Mouse (Mus musculus): Measurements from ENCODE around the gene Olfr434.
"Not testable (repeated sequence)": the region's sequence is repeated elsewhere in the genome, so short reads cannot be mapped to it uniquely, and the experiment has no call there.

Olfr434 gene

GRCm38 (mm10) chr6:43212873-43213272 is at the start of gene Olfr434:
Gene Olfr434 (plus strand): TSS chr6:43213021.
- DNase-seq: not testable (repeated sequence)

GRCm38 (mm10) chr6:43167246-43167645 is 45.6 kb upstream of the Olfr434 start:
- DNase-seq: peak; percentile 60

GRCm38 (mm10) chr6:43171840-43172239 is 41.0 kb upstream of the Olfr434 start, which contains the start of gene Olfr13:
Gene Olfr13 (plus strand): TSS chr6:43172140.
- no peak for DNase-seq

- DNase-seq: no peak
These were observed 34.7 kb upstream of the Olfr434 start for GRCm38 (mm10) chr6:43178129-43178528.

- no peak for DNase-seq
These were observed 34.0 kb upstream of the Olfr434 start for GRCm38 (mm10) chr6:43178584-43179501.

DNA sequence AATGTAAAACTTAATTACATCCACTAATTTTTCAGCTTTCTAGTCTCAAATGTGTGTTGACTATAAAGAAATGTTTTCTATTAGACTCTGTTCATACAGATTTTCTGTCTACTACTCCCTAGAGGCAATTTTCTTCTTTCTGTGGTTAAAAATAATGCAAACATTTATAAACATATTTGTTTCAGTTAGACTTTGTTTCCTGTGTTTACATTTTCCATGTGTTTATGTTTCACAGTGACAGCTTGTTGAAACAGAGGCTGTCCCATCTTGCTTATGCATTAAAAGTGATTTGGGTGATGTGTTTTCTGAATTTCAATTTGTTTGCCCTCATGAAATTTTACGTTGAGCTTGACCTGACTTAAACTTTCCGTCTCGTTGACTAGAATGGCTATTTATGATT is 21.8 kb upstream of the Olfr434 start:
- no peak for DNase-seq

GRCm38 (mm10) chr6:43196781-43197180 is 16.0 kb upstream of the Olfr434 start, which contains the start of gene Olfr435:
Gene Olfr435 (plus strand): TSS chr6:43197146.
- DNase-seq: no peak

GRCm38 (mm10) chr6:43198094-43198493 is 14.7 kb upstream of the Olfr434 start:
- no peak for DNase-seq

DNA sequence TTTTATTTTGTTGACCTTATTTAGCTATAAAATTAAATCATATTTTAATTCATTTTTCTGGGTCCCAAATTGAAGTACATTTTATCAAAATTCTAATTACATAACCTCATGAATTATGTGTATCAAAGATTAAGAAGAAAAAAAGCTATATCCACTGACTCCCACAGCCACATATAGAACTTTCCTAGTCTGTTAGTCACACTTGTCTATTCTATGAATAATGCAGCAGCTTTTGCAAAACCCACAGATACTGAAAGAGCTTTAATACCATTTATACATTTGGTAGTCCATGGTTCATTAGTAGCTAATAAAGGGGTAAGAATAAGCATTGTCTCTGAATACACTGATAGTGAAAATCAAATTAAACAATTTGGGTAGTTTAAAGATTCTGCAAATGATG is 10.0 kb upstream of the Olfr434 start:
- no peak for DNase-seq

- no peak for DNase-seq
These were observed 7.5 kb upstream of the Olfr434 start for GRCm38 (mm10) chr6:43205355-43205754.

GRCm38 (mm10) chr6:43231255-43231654 is 18.4 kb downstream of the Olfr434 start, which contains the start of gene Olfr47:
Gene Olfr47 (plus strand): TSS chr6:43231529.
- DNase-seq: not testable (repeated sequence)

DNA sequence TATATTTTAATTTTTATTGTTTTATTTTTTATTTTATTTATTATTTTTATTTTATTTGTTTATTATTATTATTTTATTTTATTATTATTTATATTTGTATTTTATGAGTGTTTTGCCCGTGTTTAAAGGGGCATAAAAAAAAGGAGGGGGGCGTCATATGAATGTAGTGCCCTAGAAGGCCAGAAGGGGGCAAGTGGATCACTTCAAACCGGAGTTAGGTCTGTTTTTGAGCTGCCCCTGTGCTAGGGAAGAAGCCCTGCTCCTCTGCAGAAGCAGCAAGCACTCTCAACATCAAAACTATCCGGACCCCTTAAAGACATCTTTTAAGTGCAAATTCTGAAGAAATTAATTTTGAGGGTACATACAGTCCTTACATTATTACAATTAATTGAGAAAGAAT is 29.2 kb downstream of the Olfr434 start:
- peak in 1 of 2 experiments; percentile 31 for DNase-seq

DNA sequence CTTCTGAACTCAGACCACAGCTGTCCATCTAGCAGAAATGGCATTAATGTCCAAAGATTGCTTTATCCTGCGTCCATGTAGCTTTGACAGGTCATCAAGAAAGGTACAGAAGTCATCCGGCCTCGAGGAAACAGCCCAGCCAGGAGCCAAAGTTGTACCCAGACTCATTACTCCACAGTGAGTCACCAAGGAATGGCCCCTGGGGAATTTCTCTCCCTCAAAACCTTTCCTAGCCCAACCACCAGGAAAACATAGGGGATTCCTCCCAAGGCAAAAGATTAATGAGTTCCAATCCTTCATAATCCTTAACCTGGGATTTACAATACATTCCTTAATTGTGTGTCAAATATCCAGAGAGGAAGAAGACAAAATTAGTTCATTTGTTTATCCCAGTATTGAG is 34.6 kb downstream of the Olfr434 start:
- no peak for DNase-seq

DNA sequence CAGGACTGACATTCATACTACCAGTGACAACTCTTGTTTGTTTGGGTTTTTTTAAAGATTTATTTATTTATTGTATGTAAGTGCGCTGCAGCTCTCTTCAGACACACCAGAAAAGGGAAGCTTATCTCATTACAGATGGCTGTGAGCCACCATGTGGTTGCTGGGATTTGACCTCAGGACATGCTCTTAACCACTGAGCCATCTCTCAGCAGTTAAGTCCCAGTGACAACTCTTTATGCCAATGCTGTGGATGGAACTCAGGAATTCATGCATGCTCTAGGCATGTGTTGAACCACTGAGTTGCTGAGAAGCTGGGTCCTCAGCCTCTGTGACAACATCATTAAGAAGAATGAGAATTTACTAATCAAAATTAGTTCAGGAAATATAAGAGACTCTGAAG is 40.2 kb downstream of the Olfr434 start:
- no peak for DNase-seq

GRCm38 (mm10) chr6:43254193-43254926 is 41.5 kb downstream of the Olfr434 start:
- peak in 1 of 2 experiments; percentile 9 for DNase-seq

GRCm38 (mm10) chr6:43260756-43261155 is 47.9 kb downstream of the Olfr434 start:
- no peak for DNase-seq

DNA sequence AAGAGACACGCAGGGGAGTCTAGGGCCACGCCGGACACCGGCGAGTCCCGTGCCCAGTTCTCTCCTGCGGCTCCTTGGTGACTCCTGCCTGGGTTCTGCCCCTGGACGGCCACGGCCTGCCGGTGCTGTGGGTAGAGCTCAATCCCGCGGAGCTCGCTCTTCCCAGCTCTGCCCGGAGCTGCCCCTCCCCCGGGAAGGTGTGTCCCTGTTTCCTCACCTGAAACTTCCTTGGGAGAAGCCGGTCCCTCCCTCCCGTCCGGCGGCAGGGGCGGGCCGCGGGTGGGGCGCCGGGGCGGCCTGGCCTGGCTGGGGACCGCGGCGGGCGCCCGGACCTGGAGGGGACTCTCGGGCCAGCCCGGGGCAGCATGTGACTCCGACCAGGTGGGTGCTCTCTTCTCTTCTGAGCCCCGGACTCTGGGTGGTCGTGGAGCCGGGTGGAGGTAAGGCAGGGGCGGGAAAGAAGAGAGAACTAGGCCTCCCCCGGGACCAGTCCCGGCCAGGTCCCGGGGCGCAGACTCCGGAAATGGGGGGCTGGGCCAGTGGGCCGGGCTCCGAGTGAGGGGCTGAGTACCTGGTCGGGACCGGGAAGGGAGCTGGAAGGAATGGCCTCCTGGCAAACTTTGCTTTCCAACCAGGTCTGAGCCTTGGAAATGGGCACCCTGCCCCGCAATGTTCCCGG is 52.7 kb downstream of the Olfr434 start, which contains the start of gene Arhgef5:
Gene Arhgef5, plus strand, starts transcription at position 220 of the 679 bp plus-strand sequence.
- peak; percentile 27 to 36 for DNase-seq

GRCm38 (mm10) chr6:43266356-43266755 is 53.5 kb downstream of the Olfr434 start:
- no peak for DNase-seq

Measured in cerebellum, postnatal 25 days (tissue).